ENCODE assay signal across 9 mouse cellular contexts in genomic region chr8:35961615-35962220, GRCm38 (mm10).
A peak's percentile ranks its signal among the peaks of the same experiment; 100 is the strongest.
DNase-seq lines count a peak whose midpoint lies in the region; ATAC-seq and TF ChIP-seq lines count a peak whose summit lies in the region.
"Had no signal": no experiment of that assay in that cellular context is flagged by ENCODE, and none has a peak within 500 bp of the region (broad histone marks: within the 10 kb centered on the region; RNA-seq: fewer than 3 reads in every experiment).

No protein-coding gene starts in this region.

- no peaks in the 10 kb centered on the region for H3K9me3 ChIP-seq in liver, postnatal 0 days (ENCODE audit: low read length)
- no peaks in the 10 kb centered on the region for H3K9me3 ChIP-seq in liver, embryonic 11.5 days (ENCODE audit: control insufficient read depth, low read length)
- H3K9me3 ChIP-seq in forebrain, embryonic 14.5 days (replicated peaks; ENCODE audit: control insufficient read depth, low read length) = no peaks in the 10 kb centered on the region
- no peaks in the 10 kb centered on the region for H3K9me3 ChIP-seq in midbrain, embryonic 14.5 days (ENCODE audit: control insufficient read depth, low read length)

- no peak for TF ChIP-seq CTCF in gastrocnemius, adult 2 months (IDR thresholded peaks at IDR 0.05)
- no peak for TF ChIP-seq CTCF in liver, postnatal 0 days (IDR thresholded peaks at IDR 0.05; ENCODE audit: low read depth)

- no peak overlapping the region for H3K27ac ChIP-seq in gastrocnemius, adult 2 months
- 0 out of 2 replicates have a peak overlapping the region, but pooled peaks have one; percentile 6 for H3K27ac ChIP-seq in liver, postnatal 0 days (ENCODE audit: low read depth)
- no peak overlapping the region for H3K27ac ChIP-seq in liver, embryonic 11.5 days (ENCODE audit: low read depth, low read length)
- peak overlapping the region; percentile 67 for H3K27ac ChIP-seq in forebrain, embryonic 14.5 days (ENCODE audit: low read depth, low read length)
- no peak overlapping the region for H3K27ac ChIP-seq in midbrain, embryonic 14.5 days (replicated peaks; ENCODE audit: low read depth, low read length)

- no peaks in the 10 kb centered on the region for H3K4me1 ChIP-seq in liver, postnatal 0 days (ENCODE audit: insufficient read depth)
- H3K4me1 ChIP-seq in liver, embryonic 11.5 days (replicated peaks; ENCODE audit: control insufficient read depth, insufficient read depth, low read length) = no peaks in the 10 kb centered on the region
- H3K4me1 ChIP-seq in forebrain, embryonic 14.5 days (ENCODE audit: control insufficient read depth, insufficient read depth, low read length) = peaks cover 23% of the 10 kb centered on the region
- H3K4me1 ChIP-seq in midbrain, embryonic 14.5 days (ENCODE audit: control insufficient read depth, insufficient read depth, low read length) = 0 out of 2 replicates have a peak, but pooled peaks cover 7% of the 10 kb centered on the region

- no peaks in the 10 kb centered on the region for H3K36me3 ChIP-seq in liver, postnatal 0 days (replicated peaks; ENCODE audit: insufficient read depth, low read length)
- no peaks in the 10 kb centered on the region for H3K36me3 ChIP-seq in liver, embryonic 11.5 days (ENCODE audit: control insufficient read depth, insufficient read depth, low read length)
- H3K36me3 ChIP-seq in forebrain, embryonic 14.5 days (ENCODE audit: control insufficient read depth, insufficient read depth, low read length) = no peaks in the 10 kb centered on the region
- no peaks in the 10 kb centered on the region for H3K36me3 ChIP-seq in midbrain, embryonic 14.5 days (ENCODE audit: control insufficient read depth, insufficient read depth, low read length)

- no peaks in the 10 kb centered on the region for H3K27me3 ChIP-seq in liver, postnatal 0 days (ENCODE audit: insufficient read depth, low read length)
- H3K27me3 ChIP-seq in liver, embryonic 11.5 days (replicated peaks; ENCODE audit: control insufficient read depth, insufficient read depth, low read length) = no peaks in the 10 kb centered on the region
- H3K27me3 ChIP-seq in forebrain, embryonic 14.5 days (replicated peaks; ENCODE audit: control insufficient read depth, insufficient read depth, low read length) = no peaks in the 10 kb centered on the region
- H3K27me3 ChIP-seq in midbrain, embryonic 14.5 days (ENCODE audit: control insufficient read depth, insufficient read depth, low read length) = no peaks in the 10 kb centered on the region

- no peak for DNase-seq in gastrocnemius, adult 2 months
- no peak for DNase-seq in gastrocnemius, postnatal 36 days
- no peak for DNase-seq in liver, postnatal 0 days
- no peak for DNase-seq in liver, embryonic 11.5 days (ENCODE audit: low spot score)
- peak; percentile 58 for DNase-seq in forebrain, embryonic 14.5 days (ENCODE audit: low spot score)
- DNase-seq in midbrain, embryonic 14.5 days = peak; percentile 38
- no peak for DNase-seq in adrenal gland, postnatal 4 days (ENCODE audit: low spot score in 2 of 2)
- DNase-seq in spleen, postnatal 14 days (ENCODE audit: low spot score in 2 of 2) = no peak
- DNase-seq: adrenal gland, postnatal 36 days had no signal

- H3K9ac ChIP-seq in liver, postnatal 0 days (replicated peaks) = no peak overlapping the region
- H3K9ac ChIP-seq in liver, embryonic 11.5 days (ENCODE audit: low read depth, low read length) = no peak overlapping the region
- no peak overlapping the region for H3K9ac ChIP-seq in forebrain, embryonic 14.5 days (ENCODE audit: low read length)
- H3K9ac ChIP-seq in midbrain, embryonic 14.5 days (replicated peaks; ENCODE audit: low read length) = no peak overlapping the region; the same call in 1 of the 2 replicates

- H3K4me3 ChIP-seq in gastrocnemius, adult 2 months = peak overlapping the region; percentile 23; the same call in 1 of the 2 replicates
- no peak overlapping the region for H3K4me3 ChIP-seq in liver, postnatal 0 days (ENCODE audit: low read depth, low read length)
- H3K4me3 ChIP-seq in liver, embryonic 11.5 days (ENCODE audit: low read depth, low read length) = no peak overlapping the region
- no peak overlapping the region for H3K4me3 ChIP-seq in forebrain, embryonic 14.5 days (ENCODE audit: low read depth, low read length)
- H3K4me3 ChIP-seq in midbrain, embryonic 14.5 days (replicated peaks; ENCODE audit: low read depth, low read length) = no peak overlapping the region

- no peak for ATAC-seq in liver, postnatal 0 days
- no peak for ATAC-seq in liver, embryonic 11.5 days (replicated peaks; ENCODE audit: low FRiP score)
- peak; percentile 38; the same call in 1 of the 2 replicates for ATAC-seq in forebrain, embryonic 14.5 days
- no peak for ATAC-seq in midbrain, embryonic 14.5 days (ENCODE audit: low FRiP score, low TSS enrichment)

- no peak overlapping the region for H3K4me2 ChIP-seq in liver, postnatal 0 days (ENCODE audit: low read depth, low read length)
- H3K4me2 ChIP-seq in liver, embryonic 11.5 days = no peak overlapping the region
- peak overlapping the region; percentile 21; the same call in 1 of the 2 replicates for H3K4me2 ChIP-seq in forebrain, embryonic 14.5 days (ENCODE audit: low read length)
- 0 out of 2 replicates have a peak overlapping the region, but pooled peaks have one; percentile 13 for H3K4me2 ChIP-seq in midbrain, embryonic 14.5 days (ENCODE audit: low read length)

- no peak for TF ChIP-seq EP300 in liver, postnatal 0 days (IDR thresholded peaks at IDR 0.05; ENCODE audit: low read depth)

- intact Hi-C loops in gastrocnemius, adult 2 months (cut with DNase I) = no loop called here
- intact Hi-C loops in gastrocnemius, postnatal 36 days (cut with DNase I) = no loop called here

- WGBS in liver, postnatal 0 days (ENCODE audit: insufficient replicate concordance) = 67% methylated on average over 20 of the region's 20 CpGs
- 71% methylated on average over 20 of the region's 20 CpGs for WGBS in liver, embryonic 11.5 days
- WGBS in forebrain, embryonic 14.5 days = 33% methylated on average over 20 of the region's 20 CpGs
- 33% methylated on average over 20 of the region's 20 CpGs for WGBS in midbrain, embryonic 14.5 days

Comparison
In these comparisons a context has a peak if more than half of its experiments do, and no peak if none do; other contexts are left out.
1. H3K27ac ChIP-seq: peak in liver, postnatal 0 days (single experiment) and forebrain, embryonic 14.5 days (single experiment); none in gastrocnemius, adult 2 months (single experiment), liver, embryonic 11.5 days (single experiment) and midbrain, embryonic 14.5 days (single experiment).
2. DNase-seq: peak in forebrain, embryonic 14.5 days (single experiment) and midbrain, embryonic 14.5 days (single experiment); none in gastrocnemius, adult 2 months (single experiment), gastrocnemius, postnatal 36 days (0 of 2), liver, postnatal 0 days (single experiment), liver, embryonic 11.5 days (single experiment), adrenal gland, postnatal 4 days (0 of 2) and spleen, postnatal 14 days (0 of 2).
3. H3K4me2 ChIP-seq: peak in forebrain, embryonic 14.5 days (single experiment) and midbrain, embryonic 14.5 days (single experiment); none in liver, postnatal 0 days (single experiment) and liver, embryonic 11.5 days (single experiment).